Mouse (Mus musculus) hindlimb bud, embryonic 11.5 days (tissue): ENCODE measurements around the gene Sptbn1.
A peak's percentile ranks its signal among the peaks of the same experiment; 100 is the strongest.

Experiments
- DNase-seq: peaks from one replicate; pipeline ENCODE4 v3.0.0-alpha.2; 2012; ENCODE audit warnings: low read depth, low spot score; ENCODE audit errors: extremely low spot score

Sptbn1 gene

GRCm38 (mm10) chr11:30218386-30218785 is 49.6 kb downstream of the Sptbn1 start:
- no peak for DNase-seq

GRCm38 (mm10) chr11:30217496-30217895 is 50.5 kb downstream of the Sptbn1 start:
- DNase-seq, result no peak

DNA sequence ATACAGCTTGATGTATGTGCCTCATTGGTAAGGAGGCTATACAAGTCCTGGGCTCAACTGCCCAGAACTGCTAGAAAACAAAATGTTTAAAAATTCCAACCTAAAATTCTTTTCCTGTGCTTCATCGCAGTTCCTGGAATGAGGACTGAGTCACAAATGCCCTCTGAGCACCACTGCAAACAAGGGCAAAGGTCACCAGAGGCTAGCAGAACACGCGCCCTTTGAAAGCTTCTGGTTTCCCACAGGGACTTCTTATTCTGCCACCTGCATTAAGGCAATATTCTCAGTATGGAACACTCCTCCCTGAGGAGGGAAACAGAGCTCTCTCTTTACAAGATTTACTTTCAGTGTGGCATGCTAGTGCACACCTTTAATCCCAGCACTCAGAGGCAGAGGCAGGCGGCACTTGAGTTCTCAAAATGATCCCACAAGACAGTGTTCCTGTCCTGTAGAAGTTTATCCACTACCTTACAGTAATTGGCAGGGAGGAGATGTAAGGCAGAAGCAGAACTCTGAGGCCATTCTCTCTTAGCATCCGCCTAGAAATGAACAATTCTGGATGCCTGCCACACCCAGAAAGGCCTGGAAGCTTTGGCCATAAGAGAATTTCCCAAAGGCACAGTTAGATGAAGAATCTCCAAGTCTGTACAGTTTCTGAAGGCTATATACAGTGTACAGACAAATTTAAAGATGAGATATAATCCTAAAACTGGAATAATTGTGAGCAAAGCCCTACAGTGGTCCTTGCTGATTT is 56.1 kb downstream of the Sptbn1 start:
- no peak for DNase-seq

DNA sequence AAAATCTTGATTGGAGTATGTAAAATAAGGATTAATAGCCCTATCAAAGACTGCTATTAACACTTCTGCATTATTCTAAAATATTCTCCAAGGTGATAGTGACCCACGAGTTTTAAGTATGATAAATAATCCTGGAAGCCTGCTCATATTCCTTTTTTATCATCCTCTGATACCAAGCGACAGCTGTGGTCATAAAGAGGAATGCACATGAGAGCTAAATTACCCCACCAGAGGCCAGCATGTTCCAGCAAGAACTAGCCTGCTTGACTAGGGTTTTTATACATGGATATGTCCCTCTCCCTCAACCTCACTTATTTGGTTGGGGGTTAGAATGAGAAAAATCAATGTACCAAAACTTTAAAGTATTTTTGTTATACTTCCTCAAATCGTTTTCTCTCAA is 56.8 kb downstream of the Sptbn1 start:
- DNase-seq, result no peak

- DNase-seq, result no peak
Measured at GRCm38 (mm10) chr11:30210100-30210811, 57.7 kb downstream of the Sptbn1 start.

DNA sequence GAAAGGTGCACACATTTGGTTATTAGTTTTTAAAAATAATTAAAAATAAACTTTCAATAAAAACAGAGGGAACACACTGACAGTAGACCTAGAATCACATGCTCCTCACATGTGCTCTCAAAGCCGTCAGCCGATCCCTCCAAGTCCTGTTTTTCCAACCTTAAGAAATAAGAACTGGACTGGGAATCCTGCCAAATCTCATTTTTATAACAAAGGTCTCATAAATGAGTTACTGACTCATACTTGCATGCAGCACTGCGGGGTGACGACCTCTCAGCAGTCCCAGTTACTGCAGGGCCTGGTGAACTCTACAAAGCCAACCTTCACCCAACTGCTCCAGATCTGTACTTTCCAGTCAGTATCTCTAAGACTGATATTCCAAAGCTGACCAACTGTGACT is 58.5 kb downstream of the Sptbn1 start:
- DNase-seq, result no peak

DNA sequence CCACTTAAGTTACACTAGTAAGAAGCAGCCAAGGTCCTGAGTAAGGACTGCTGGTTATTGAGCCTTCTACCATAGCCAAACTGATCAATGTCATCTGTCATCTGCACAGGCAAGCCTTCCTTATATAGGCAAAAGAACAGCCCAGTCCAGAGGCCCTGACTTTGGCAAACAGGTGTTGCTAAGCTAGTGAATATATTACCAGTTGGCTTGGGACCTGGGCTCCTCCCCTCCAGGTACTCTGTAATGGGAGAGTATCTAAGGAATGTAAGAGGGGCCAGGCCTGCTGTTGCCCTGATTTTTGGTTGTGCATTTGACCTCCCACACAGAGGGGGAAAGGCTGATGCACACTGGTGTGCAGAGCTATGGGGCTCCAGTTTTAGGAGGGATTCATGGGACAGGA is 63.6 kb downstream of the Sptbn1 start:
- DNase-seq, result no peak

- no peak for DNase-seq
Measured at GRCm38 (mm10) chr11:30200391-30200790, 67.6 kb downstream of the Sptbn1 start.

DNA sequence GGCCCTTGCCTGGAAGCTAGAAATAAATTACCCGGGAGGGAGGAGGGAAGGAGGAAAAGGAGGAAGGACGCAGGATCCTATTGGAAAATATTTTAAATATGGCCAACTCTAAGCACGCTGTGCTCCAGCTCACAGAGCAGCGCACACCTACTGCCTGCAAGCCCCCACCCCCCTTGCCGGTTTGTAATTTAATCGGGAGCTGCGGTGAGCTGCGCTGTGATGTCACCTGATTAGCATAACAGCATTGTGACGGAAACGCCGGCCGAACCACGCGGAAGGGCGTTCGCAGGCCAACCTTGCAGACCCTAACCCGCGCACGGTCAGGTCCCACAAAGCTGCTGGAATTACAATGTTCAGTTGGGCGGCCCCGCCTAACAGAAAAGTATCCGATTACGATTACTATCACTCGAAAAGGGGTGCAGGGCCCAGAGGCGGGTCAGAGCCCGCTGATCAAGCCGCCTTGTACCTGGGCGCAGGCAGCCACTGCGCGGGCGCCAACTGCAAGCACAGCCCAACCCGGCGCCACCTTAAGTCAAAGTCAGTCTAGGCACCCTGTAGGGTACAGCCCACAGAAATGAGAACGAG is 69.8 kb downstream of the Sptbn1 start:
- peak; percentile 61 for DNase-seq

- peak; percentile 30 for DNase-seq
Measured at GRCm38 (mm10) chr11:30197564-30198090, 70.3 kb downstream of the Sptbn1 start.

- DNase-seq, result no peak
Measured at GRCm38 (mm10) chr11:30196368-30197070, 71.5 kb downstream of the Sptbn1 start.

GRCm38 (mm10) chr11:30195756-30196155 is 72.2 kb downstream of the Sptbn1 start:
- DNase-seq, result no peak

GRCm38 (mm10) chr11:30194800-30195199 is 73.2 kb downstream of the Sptbn1 start:
- no peak for DNase-seq

DNA sequence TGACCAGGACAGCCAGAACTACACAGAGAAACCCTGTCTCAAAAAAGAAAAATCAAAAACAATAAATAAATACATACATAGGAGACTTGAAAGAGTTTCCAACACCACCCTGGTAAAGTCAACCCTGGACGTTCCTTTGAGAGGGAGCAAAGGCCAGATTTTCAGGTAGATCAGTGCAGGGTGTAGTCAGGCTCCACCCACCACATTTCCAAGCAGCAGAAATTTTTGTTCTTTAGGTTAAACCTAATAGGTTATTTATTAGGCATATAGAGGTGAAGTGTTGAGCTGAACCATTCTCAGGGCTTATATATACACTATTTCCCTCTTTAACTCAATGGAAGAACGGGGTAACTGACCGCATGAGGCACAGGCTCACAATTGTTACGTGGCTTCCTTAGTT is 77.0 kb downstream of the Sptbn1 start:
- no peak for DNase-seq

GRCm38 (mm10) chr11:30190119-30190518 is 77.9 kb downstream of the Sptbn1 start:
- DNase-seq, result no peak

- no peak for DNase-seq
Measured at GRCm38 (mm10) chr11:30186902-30187470, 81.0 kb downstream of the Sptbn1 start.

DNA sequence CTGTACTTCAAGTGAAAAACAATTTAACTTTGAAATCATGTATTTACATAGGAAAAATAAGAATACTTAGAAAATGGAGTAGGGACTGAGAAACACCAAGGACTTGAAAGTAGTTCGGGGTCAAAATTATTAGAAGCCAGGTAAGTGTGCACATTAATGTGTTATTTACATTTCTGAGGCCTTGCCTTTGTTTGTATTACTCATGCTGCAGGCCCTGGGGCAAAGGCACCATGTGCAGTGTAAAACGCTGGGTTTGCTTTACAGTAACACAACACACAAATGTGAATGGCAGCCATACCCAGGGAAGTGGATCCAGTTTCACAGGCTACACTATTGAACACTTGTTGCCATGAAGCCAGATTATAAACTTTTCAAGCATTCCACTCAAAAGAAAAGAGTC is 83.4 kb downstream of the Sptbn1 start:
- no peak for DNase-seq

- no peak for DNase-seq
Measured at GRCm38 (mm10) chr11:30182716-30183411, 85.1 kb downstream of the Sptbn1 start.

- DNase-seq, result no peak
Measured at GRCm38 (mm10) chr11:30178193-30178592, 89.8 kb downstream of the Sptbn1 start.

DNA sequence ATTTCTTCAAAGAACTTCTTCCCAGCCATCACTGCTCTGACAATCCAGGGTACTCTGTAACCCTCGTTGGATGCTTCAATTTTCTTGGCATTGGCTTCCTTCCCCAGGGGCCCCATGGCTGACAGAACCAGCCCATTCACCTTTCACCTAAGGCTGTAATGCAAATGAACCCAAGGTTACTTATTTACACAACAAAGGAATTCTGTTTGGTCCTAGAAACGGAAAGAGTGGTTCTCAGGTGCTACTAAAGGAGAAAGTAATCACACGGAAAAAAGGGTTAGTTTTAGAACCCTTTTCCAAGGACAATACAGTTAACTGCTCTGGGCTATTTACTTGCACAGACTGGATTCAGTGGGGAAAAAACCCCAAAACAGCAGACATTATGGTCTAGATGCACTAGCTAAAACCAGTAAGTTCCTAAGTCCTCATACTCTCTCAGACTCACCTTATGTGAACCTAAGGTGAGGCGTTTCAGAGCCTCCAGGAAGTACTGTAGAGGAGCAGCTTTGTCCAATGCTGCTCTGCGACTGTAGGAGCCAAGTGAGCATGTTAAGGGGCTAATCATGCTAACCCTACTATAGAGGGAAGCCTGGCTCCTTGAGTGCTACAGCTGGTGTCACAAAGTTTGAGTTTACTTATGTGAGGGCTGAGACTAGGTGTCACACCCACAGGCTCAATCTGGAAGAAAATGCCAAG is 90.7 kb downstream of the Sptbn1 start:
- DNase-seq, result no peak
